In the genomic region with DNA sequence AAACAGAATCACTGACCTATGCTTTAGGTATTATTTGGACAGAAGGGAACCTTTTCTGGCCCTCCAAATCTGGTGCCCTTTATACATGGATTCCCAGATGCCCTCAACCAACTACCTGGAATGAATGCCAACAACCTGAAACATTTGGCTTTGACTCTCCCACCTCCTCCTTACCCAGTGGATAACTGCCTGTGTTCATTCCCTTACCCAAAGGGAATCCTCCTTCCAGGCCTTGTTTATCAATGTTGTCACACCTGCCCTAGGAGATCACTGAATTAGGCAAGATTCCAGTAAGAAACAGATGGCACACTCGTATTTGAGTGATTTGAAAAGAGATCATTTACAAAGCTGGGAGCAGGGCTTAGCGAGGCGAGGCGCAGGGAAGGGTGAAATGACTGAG, we compare ENCODE assay signal across 27 mouse cellular contexts. TPM values are rescaled to one million over a fixed set of nuclear protein-coding genes. Genes with fewer than 3 reads are reported as not detected.
DNase-seq lines count a peak whose midpoint lies in the region; ATAC-seq and TF ChIP-seq lines count a peak whose summit lies in the region.
"Had no signal": no experiment of that assay in that cellular context is flagged by ENCODE, and none has a peak within 500 bp of the region (broad histone marks: within the 10 kb centered on the region; RNA-seq: fewer than 3 reads in every experiment).

No protein-coding gene starts in this region.

- TF ChIP-seq POLR2A in lung, adult 2 months (IDR thresholded peaks at IDR 0.05; ENCODE audit: borderline replicate concordance, extremely low read depth, low read depth, low read length) = no peak

- ATAC-seq in forebrain, embryonic 16.5 days = 0 out of 2 replicates have a peak, but pooled peaks have one; percentile 28
- no peak for ATAC-seq in forebrain, embryonic 13.5 days
- no peak for ATAC-seq in midbrain, postnatal 0 days (ENCODE audit: low FRiP score)
- ATAC-seq in midbrain, embryonic 11.5 days (ENCODE audit: low FRiP score) = no peak
- ATAC-seq: inflammation-experienced regulatory T-cells, adult 6 months; liver, postnatal 0 days; midbrain, embryonic 16.5 days had no signal

- no peaks in the 10 kb centered on the region for H3K9me3 ChIP-seq in forebrain, embryonic 16.5 days (ENCODE audit: control insufficient read depth, low read length)
- no peaks in the 10 kb centered on the region for H3K9me3 ChIP-seq in forebrain, embryonic 13.5 days (replicated peaks)
- H3K9me3 ChIP-seq in midbrain, postnatal 0 days (ENCODE audit: low read length) = no peaks in the 10 kb centered on the region
- H3K9me3 ChIP-seq in midbrain, embryonic 11.5 days (ENCODE audit: control insufficient read depth, low read length) = no peaks in the 10 kb centered on the region
- H3K9me3 ChIP-seq: embryonic facial prominence, embryonic 13.5 days; G1E; heart, embryonic 12.5 days; limb, embryonic 10.5 days had no signal

- no peak overlapping the region for H3K4me3 ChIP-seq in forebrain, embryonic 16.5 days (replicated peaks; ENCODE audit: low read length)
- no peak overlapping the region for H3K4me3 ChIP-seq in forebrain, embryonic 13.5 days
- no peak overlapping the region for H3K4me3 ChIP-seq in midbrain, postnatal 0 days (ENCODE audit: low read depth, low read length)
- no peak overlapping the region for H3K4me3 ChIP-seq in midbrain, embryonic 11.5 days (ENCODE audit: low read depth, low read length)
- H3K4me3 ChIP-seq in lung, adult 2 months (replicated peaks; ENCODE audit: extremely low read depth, low read depth, low read length) = no peak overlapping the region
- H3K4me3 ChIP-seq: embryonic facial prominence, embryonic 13.5 days; heart, embryonic 12.5 days; left cerebral cortex, adult 2 months; limb, embryonic 10.5 days had no signal

- 51% methylated on average over 4 of the region's 4 CpGs for WGBS in forebrain, embryonic 16.5 days
- 76% methylated on average over 4 of the region's 4 CpGs for WGBS in forebrain, embryonic 13.5 days
- 68% methylated on average over 4 of the region's 4 CpGs for WGBS in midbrain, postnatal 0 days
- WGBS in midbrain, embryonic 11.5 days = 90% methylated on average over 4 of the region's 4 CpGs
- WGBS in lung, adult 2 months = 77% methylated on average over 4 of the region's 4 CpGs

- no peak for TF ChIP-seq CTCF in midbrain, postnatal 0 days (IDR thresholded peaks at IDR 0.05)
- TF ChIP-seq CTCF in lung, adult 2 months (IDR thresholded peaks at IDR 0.05; ENCODE audit: insufficient read depth, low read length) = no peak

- H3K27me3 ChIP-seq in forebrain, embryonic 16.5 days (replicated peaks; ENCODE audit: control insufficient read depth, insufficient read depth, low read length) = no peaks in the 10 kb centered on the region
- no peaks in the 10 kb centered on the region for H3K27me3 ChIP-seq in forebrain, embryonic 13.5 days
- no peaks in the 10 kb centered on the region for H3K27me3 ChIP-seq in midbrain, postnatal 0 days (ENCODE audit: insufficient read depth, low read length)
- H3K27me3 ChIP-seq in midbrain, embryonic 11.5 days (ENCODE audit: control insufficient read depth, insufficient read depth, low read length) = no peaks in the 10 kb centered on the region
- H3K27me3 ChIP-seq: embryonic facial prominence, embryonic 13.5 days; heart, embryonic 12.5 days had no signal

- no peak overlapping the region for H3K4me2 ChIP-seq in forebrain, embryonic 16.5 days (ENCODE audit: low read length)
- no peak overlapping the region for H3K4me2 ChIP-seq in forebrain, embryonic 13.5 days
- H3K4me2 ChIP-seq in midbrain, postnatal 0 days (ENCODE audit: low read depth, low read length, poor library complexity, severe bottlenecking) = no peak overlapping the region
- H3K4me2 ChIP-seq in midbrain, embryonic 11.5 days = no peak overlapping the region
- H3K4me2 ChIP-seq: embryonic facial prominence, embryonic 13.5 days; heart, embryonic 12.5 days had no signal

- no peaks in the 10 kb centered on the region for H3K4me1 ChIP-seq in forebrain, embryonic 16.5 days (replicated peaks; ENCODE audit: control insufficient read depth, insufficient read depth, low read length)
- H3K4me1 ChIP-seq in forebrain, embryonic 13.5 days = no peaks in the 10 kb centered on the region
- no peaks in the 10 kb centered on the region for H3K4me1 ChIP-seq in midbrain, postnatal 0 days (ENCODE audit: insufficient read depth, low read length)
- H3K4me1 ChIP-seq in midbrain, embryonic 11.5 days (ENCODE audit: control insufficient read depth, insufficient read depth, low read length) = no peaks in the 10 kb centered on the region
- no peaks in the 10 kb centered on the region for H3K4me1 ChIP-seq in lung, adult 2 months (ENCODE audit: control insufficient read depth, insufficient read depth, low read length)
- H3K4me1 ChIP-seq: embryonic facial prominence, embryonic 13.5 days; heart, embryonic 12.5 days; limb, embryonic 10.5 days had no signal

- no peak overlapping the region for H3K9ac ChIP-seq in forebrain, embryonic 16.5 days (replicated peaks; ENCODE audit: low read depth, low read length)
- no peak overlapping the region for H3K9ac ChIP-seq in forebrain, embryonic 13.5 days
- H3K9ac ChIP-seq in midbrain, postnatal 0 days (replicated peaks; ENCODE audit: low read length, poor library complexity, severe bottlenecking) = no peak overlapping the region
- H3K9ac ChIP-seq in midbrain, embryonic 11.5 days (ENCODE audit: low read length) = no peak overlapping the region
- H3K9ac ChIP-seq: embryonic facial prominence, embryonic 13.5 days; heart, embryonic 12.5 days; liver, postnatal 0 days had no signal

- no peaks in the 10 kb centered on the region for H3K36me3 ChIP-seq in forebrain, embryonic 16.5 days (ENCODE audit: control insufficient read depth, insufficient read depth)
- H3K36me3 ChIP-seq in forebrain, embryonic 13.5 days (ENCODE audit: poor library complexity, severe bottlenecking) = no peaks in the 10 kb centered on the region
- no peaks in the 10 kb centered on the region for H3K36me3 ChIP-seq in midbrain, postnatal 0 days (ENCODE audit: insufficient read depth, low read length)
- no peaks in the 10 kb centered on the region for H3K36me3 ChIP-seq in midbrain, embryonic 11.5 days (ENCODE audit: control insufficient read depth, insufficient read depth, low read length)
- H3K36me3 ChIP-seq: embryonic facial prominence, embryonic 13.5 days; G1E; heart, embryonic 12.5 days; limb, embryonic 10.5 days had no signal

- no peak overlapping the region for H3K27ac ChIP-seq in forebrain, embryonic 16.5 days (ENCODE audit: low read length)
- no peak overlapping the region for H3K27ac ChIP-seq in forebrain, embryonic 13.5 days
- H3K27ac ChIP-seq in midbrain, postnatal 0 days (ENCODE audit: low read depth, low read length) = no peak overlapping the region
- H3K27ac ChIP-seq in midbrain, embryonic 11.5 days (ENCODE audit: low read depth, low read length) = no peak overlapping the region
- H3K27ac ChIP-seq: embryonic facial prominence, embryonic 13.5 days; left cerebral cortex, adult 2 months; limb, embryonic 10.5 days had no signal

- peak; percentile 68 for DNase-seq in midbrain, postnatal 0 days (ENCODE audit: low spot score)
- no peak for DNase-seq in midbrain, embryonic 11.5 days (ENCODE audit: low spot score, missing footprints)
- peak; percentile 95 for DNase-seq in cerebellum, adult 9-10 months
- no peak for DNase-seq in lung, adult 2 months
- DNase-seq in embryo, embryonic 10 days (ENCODE audit: low spot score) = no peak
- DNase-seq: adrenal gland, postnatal 25 days; gastrocnemius, postnatal 10 days; heart, adult 11 months; heart, postnatal 14 days; kidney, adult 2 months; kidney, postnatal 36 days; liver, postnatal 0 days; lung, postnatal 14 days; thymus, postnatal 36 days had no signal

RNA-seq across cellular contexts. Expression of gene Gm16223, which starts 13.1 kb away (rescaled TPM):
- polyA plus RNA-seq in forebrain, embryonic 16.5 days (2015; fragmentation: Nextera tagmentation; extraction: Ambion mirVana) = not detected in 2 replicates
- not detected in 2 replicates for polyA plus RNA-seq in forebrain, embryonic 13.5 days (2015; fragmentation: Nextera tagmentation; extraction: Ambion mirVana)
- 0.33 TPM in 1 of 2 replicates, not detected in the other for total RNA-seq in midbrain, postnatal 0 days (2014; rRNA removed)
- not detected in 2 replicates for polyA plus RNA-seq in midbrain, postnatal 0 days (2015; fragmentation: Nextera tagmentation; extraction: Ambion mirVana)
- not detected in 2 replicates for polyA plus RNA-seq in midbrain, embryonic 11.5 days (2014; fragmentation: Nextera tagmentation; extraction: Ambion mirVana)
- not detected in 2 replicates for polyA plus RNA-seq in lung, adult 2 months (2012; rRNA removed)
- total RNA-seq: adrenal gland, postnatal 25 days; gastrocnemius, postnatal 10 days; liver, adult 2 months; megakaryocyte, adult 5-6 weeks had no signal
- polyA plus RNA-seq: embryonic facial prominence, embryonic 13.5 days; G1E; heart, embryonic 12.5 days; kidney, adult 2 months; limb, embryonic 10.5 days; liver, adult 2 months; liver, postnatal 0 days; midbrain, embryonic 16.5 days; small intestine, adult 2 months; testis, adult 2 months had no signal

Comparison
In these comparisons a context has a peak if more than half of its experiments do, and no peak if none do; other contexts are left out.
1. DNase-seq: peak in midbrain, postnatal 0 days (single experiment) and cerebellum, adult 9-10 months (single experiment); none in midbrain, embryonic 11.5 days (single experiment), lung, adult 2 months (single experiment) and embryo, embryonic 10 days (single experiment).